Mouse (Mus musculus) ES-Bruce4 (cell line): ENCODE data around the gene Hgf. TPM values are rescaled to one million over a fixed set of nuclear protein-coding genes. Genes with fewer than 3 reads are reported as not detected.

ENCODE experiments used
- H3K27ac ChIP-seq: 2 replicates; pipeline ENCODE4 v1.5.1; 2012; ENCODE audit warnings: low read length, inconsistent platforms; ENCODE audit not compliant: insufficient read depth
- H3K27me3 ChIP-seq: 2 replicates; pipeline ENCODE4 v1.6.1; 2012; ENCODE audit warnings: mild to moderate bottlenecking, low read length, inconsistent platforms; ENCODE audit not compliant: control insufficient read depth, poor library complexity, insufficient read depth, severe bottlenecking
- H3K36me3 ChIP-seq: 2 replicates; pipeline ENCODE4 v1.6.1; 2012; ENCODE audit warnings: inconsistent platforms, mild to moderate bottlenecking, low read length, moderate library complexity; ENCODE audit not compliant: control insufficient read depth, poor library complexity, insufficient read depth, severe bottlenecking
- H3K4me1 ChIP-seq: one replicate; pipeline ENCODE4 v1.8.1; 2011; ENCODE audit warnings: low read length; ENCODE audit not compliant: control insufficient read depth, insufficient read depth
- H3K4me3 ChIP-seq: 2 replicates; pipeline ENCODE4 v1.5.1; 2011; ENCODE audit warnings: low read depth, mild to moderate bottlenecking, low read length
- H3K9ac ChIP-seq: 2 replicates; pipeline ENCODE4 v1.6.1; 2012; ENCODE audit warnings: low read depth, mild to moderate bottlenecking, inconsistent platforms; ENCODE audit not compliant: poor library complexity, severe bottlenecking
- H3K9me3 ChIP-seq: replicated peaks from 2 replicates; pipeline ENCODE4 v1.6.1; 2012; ENCODE audit warnings: mild to moderate bottlenecking, low read length, inconsistent platforms; ENCODE audit not compliant: control insufficient read depth, poor library complexity, insufficient read depth, severe bottlenecking
- CTCF ChIP-seq: IDR thresholded peaks from one replicate; pipeline ENCODE4 v1.8.1; 2011; ENCODE audit warnings: low read depth, low read length
- EP300 ChIP-seq: IDR thresholded peaks from 2 replicates; pipeline ENCODE4 v1.6.1; 2011; ENCODE audit warnings: low read depth, low read length; ENCODE audit not compliant: insufficient read depth
- POLR2A ChIP-seq: IDR thresholded peaks from one replicate; pipeline ENCODE4 v1.8.1; 2011; ENCODE audit warnings: low read length; ENCODE audit not compliant: insufficient read depth
- polyA plus RNA-seq: library from polyadenylated mRNA; stranded (reverse); fragments of >200 nt; gene quantifications from 2 replicates; pipeline ENCODE4 v1.2.4, GENCODE M21; 2011; ENCODE audit warnings: low read depth; ENCODE audit not compliant: missing spikeins, insufficient read depth, insufficient read length

Gene Hgf
- polyA plus RNA-seq, 1 experiment = not detected

DNA sequence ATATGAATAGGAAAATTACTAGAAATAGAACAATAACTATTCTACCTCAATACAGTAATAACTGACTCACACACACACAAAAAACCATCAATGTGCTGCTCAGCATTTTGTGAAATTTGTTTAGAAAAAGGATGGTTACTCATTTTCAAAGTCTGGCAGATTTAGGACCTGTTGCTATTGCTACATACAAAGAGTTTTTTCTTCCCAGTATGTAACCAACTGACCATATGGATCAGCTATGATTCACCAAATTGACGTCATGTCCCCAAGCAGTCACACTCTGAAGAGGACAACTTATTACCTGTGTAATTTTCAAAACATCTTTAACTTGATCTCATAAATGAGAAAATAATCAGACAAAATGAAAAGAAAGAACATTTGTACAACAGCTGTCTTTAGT lies 48.2 kb downstream of the Hgf start:
- no peaks in the 10 kb centered on the region for H3K4me1 ChIP-seq
- no peak overlapping the region for H3K4me3 ChIP-seq
- TF ChIP-seq EP300 = no peak
- TF ChIP-seq POLR2A = no peak
- no peak for TF ChIP-seq CTCF
- no peak overlapping the region for H3K9ac ChIP-seq
- H3K27ac ChIP-seq = no peak overlapping the region
- H3K27me3 ChIP-seq = no peaks in the 10 kb centered on the region
- H3K36me3 ChIP-seq = no peaks in the 10 kb centered on the region
- H3K9me3 ChIP-seq = no peaks in the 10 kb centered on the region

DNA sequence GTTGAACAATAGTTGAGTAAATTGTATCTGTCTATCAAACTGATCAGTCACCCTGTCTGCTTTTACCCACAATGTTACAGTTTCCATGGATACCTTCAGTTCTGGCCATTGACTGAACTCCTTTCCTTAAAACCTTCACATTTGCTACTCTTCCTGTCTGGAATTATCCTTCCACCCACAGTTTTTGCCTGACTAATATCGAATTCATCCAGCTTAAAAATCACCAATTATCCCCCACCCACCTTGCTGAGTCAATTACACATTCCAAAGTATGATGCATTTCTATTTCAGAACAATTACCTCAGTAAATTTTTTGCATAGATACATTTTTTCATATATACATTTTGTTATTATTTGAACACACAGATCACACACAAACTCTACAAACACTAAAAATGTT lies 79.7 kb downstream of the Hgf start:
- Histone ChIP-seq H3K27ac (no peak overlapping the region), H3K9me3 (no peaks in the 10 kb centered on the region), H3K9ac (no peak overlapping the region), H3K4me1 (no peaks in the 10 kb centered on the region), H3K36me3 (no peaks in the 10 kb centered on the region), H3K27me3 (no peaks in the 10 kb centered on the region; the same call in 1 of the 2 replicates), H3K4me3 (no peak overlapping the region)
- no peak for TF ChIP-seq POLR2A
- no peak for TF ChIP-seq EP300
- TF ChIP-seq CTCF = no peak

DNA sequence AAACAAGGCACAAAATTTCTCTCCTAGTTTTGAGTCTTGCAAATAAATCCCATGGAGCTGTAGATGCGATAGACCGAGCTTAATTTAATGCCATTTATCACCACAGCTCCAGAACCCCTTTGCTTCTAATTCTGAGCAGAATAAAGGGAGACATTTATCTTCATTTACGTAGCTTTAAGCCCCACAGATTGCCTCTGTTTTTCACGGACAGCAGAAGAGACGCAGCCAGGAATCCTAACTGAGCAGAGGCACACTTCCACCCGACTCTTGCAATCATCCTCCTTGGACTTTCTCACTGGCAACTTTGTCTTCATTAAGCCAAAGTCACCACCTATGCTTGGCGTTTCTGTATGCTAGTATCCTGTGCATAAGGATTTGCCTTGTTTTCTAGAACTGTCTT lies 93.1 kb downstream of the Hgf start:
- Histone ChIP-seq H3K36me3 (no peaks in the 10 kb centered on the region), H3K4me1 (no peaks in the 10 kb centered on the region), H3K27ac (no peak overlapping the region), H3K27me3 (no peaks in the 10 kb centered on the region), H3K9ac (no peak overlapping the region), H3K4me3 (no peak overlapping the region), H3K9me3 (no peaks in the 10 kb centered on the region)
- TF ChIP-seq POLR2A (no peak), EP300 (no peak), CTCF (no peak)

DNA sequence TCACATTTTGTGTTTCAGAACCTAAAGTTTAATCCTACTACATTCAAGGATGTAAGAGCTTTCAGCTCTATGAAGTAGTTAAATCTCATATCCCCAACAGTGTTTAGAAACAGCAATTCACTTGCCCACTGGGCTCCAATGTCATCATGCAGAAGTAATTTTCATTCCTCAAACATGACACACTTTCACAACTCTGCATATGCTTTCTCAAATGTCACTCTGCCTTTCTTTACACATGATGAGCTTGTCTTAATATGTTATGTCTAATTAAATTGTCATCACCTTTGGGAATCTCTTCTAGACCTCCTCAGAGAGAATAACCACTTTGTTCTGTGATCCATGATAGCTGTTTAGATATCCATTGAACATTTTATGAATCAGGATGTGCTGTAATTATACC lies 94.4 kb downstream of the Hgf start:
- H3K9ac ChIP-seq = no peak overlapping the region
- H3K27me3 ChIP-seq = no peaks in the 10 kb centered on the region
- no peak overlapping the region for H3K4me3 ChIP-seq
- no peak overlapping the region for H3K27ac ChIP-seq
- no peaks in the 10 kb centered on the region for H3K4me1 ChIP-seq
- TF ChIP-seq POLR2A (no peak), EP300 (no peak), CTCF (no peak)
- H3K9me3 ChIP-seq = no peaks in the 10 kb centered on the region
- H3K36me3 ChIP-seq = no peaks in the 10 kb centered on the region

DNA sequence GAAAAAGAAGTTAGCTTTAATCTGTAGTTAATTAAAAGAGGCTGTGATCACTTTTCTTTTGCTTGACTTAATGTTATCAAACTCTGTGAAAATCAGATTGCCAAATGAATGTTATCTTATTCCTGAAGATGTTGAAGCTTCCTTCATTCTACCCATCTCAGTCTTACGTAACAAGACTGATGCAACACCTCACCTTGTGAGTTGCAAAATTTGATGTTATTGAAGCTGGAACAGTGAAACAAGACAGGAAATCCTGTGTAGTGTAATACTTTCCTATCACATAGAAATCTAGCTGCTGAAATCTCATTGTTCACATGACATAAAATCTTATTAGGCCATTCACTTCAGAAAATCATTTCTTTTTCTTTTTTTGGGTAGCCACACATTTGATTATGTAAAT lies 96.9 kb downstream of the Hgf start:
- no peak for TF ChIP-seq CTCF
- TF ChIP-seq POLR2A = no peak
- no peak for TF ChIP-seq EP300
- Histone ChIP-seq H3K36me3 (no peaks in the 10 kb centered on the region), H3K27ac (no peak overlapping the region), H3K9ac (no peak overlapping the region), H3K4me3 (no peak overlapping the region), H3K9me3 (no peaks in the 10 kb centered on the region), H3K4me1 (no peaks in the 10 kb centered on the region), H3K27me3 (no peaks in the 10 kb centered on the region)

DNA sequence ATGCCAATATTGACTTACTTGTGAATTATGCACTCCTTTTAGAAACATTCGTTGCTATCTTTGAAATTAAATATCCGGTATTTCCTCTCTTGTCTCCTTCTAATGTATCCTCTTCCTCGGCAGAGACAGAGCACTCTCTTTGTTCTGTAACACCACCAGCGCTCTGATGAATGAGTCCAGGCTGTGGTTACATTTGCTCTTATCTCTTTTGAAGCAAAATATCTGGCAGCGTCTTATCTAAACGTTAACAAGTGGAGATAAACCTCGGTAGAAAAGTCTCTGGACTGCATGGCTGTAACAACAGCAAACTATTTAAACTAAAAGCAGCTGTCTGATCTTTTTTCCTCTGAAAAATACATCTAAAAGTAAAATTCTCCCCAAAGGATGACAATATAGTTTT lies 100.7 kb downstream of the Hgf start:
- no peaks in the 10 kb centered on the region for H3K4me1 ChIP-seq
- H3K27ac ChIP-seq = no peak overlapping the region
- H3K4me3 ChIP-seq = no peak overlapping the region
- no peaks in the 10 kb centered on the region for H3K27me3 ChIP-seq
- no peak overlapping the region for H3K9ac ChIP-seq
- H3K9me3 ChIP-seq = no peaks in the 10 kb centered on the region
- H3K36me3 ChIP-seq = no peaks in the 10 kb centered on the region
- TF ChIP-seq POLR2A = no peak
- TF ChIP-seq CTCF = no peak
- no peak for TF ChIP-seq EP300

Other genes starting within 250 kb of the Hgf start
- gene Gm28710, start 238.3 kb downstream of the Hgf start, polyA plus RNA-seq = not detected in 2 replicates